Mouse (Mus musculus) ES-CJ7 (cell line): ENCODE measurements at regions not wholly inside any gene's neighbourhood (a gene's known extent, or its start where the extent isn't known, plus 50 kb on each side); places are given as distances from the start of the nearest gene placed in this dataset.

Experiments used
- DNase-seq: peaks from one replicate; pipeline ENCODE4 v3.0.0; 2011; ENCODE audit warnings: low read depth, low spot score

DNA sequence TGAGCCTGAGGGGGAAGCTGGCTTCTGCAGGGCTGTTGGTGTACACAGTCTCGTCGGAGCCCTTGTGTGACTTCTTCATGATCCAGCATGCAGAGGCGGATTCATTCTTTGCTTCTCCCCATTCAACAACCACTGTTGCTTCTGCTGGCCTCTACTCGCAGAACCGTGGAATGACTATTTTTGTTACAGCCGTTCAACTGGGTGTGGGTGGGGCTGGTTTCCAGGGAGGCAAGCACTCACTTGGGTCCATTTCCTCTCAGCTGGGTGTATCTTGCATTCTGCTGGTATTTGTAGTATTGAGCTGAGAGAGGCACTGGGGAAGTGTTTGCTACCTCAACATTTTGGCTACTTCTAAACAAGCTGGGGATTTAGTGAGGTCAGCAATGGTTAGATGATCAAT is 197.3 kb upstream of the Klhl29 start:
- no peak for DNase-seq

DNA sequence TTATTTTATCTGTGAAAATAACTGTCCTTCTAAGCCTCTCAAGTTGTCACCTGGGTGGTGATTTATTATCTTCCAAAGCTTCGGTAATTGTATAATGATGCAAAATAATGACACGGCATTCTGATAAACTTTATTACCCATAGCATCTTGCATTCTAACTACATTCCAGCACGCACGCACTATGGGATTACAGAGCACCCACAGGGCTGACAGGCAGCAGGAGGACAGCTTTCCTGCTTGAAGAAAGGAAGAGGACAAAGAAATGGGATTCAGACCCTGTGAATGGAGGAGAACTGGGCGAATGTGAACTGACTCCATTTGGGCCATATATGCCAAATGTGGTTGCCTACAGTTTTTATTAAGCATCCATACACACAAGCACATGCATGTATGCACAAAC is 193.5 kb upstream of the Klhl29 start:
- DNase-seq, result no peak

DNA sequence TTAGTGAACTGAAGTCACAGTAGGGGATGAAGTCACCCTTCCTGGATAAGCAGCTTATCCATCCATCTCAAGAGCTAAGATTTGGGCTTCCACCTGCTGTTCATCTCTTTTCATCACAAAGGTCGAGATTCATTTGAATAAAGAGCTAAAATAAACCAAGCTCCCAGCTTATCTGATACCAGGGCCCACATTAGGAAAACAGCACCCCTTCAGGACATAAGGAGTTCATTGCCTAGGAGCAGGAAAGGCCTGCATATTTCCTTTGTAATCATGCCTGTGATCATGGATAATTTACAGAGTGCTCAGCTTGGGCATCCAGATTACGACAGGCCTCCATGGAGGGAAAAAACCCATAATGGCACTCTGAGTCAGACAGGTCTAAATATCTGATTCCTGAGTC is 190.7 kb upstream of the Klhl29 start:
- no peak for DNase-seq

DNA sequence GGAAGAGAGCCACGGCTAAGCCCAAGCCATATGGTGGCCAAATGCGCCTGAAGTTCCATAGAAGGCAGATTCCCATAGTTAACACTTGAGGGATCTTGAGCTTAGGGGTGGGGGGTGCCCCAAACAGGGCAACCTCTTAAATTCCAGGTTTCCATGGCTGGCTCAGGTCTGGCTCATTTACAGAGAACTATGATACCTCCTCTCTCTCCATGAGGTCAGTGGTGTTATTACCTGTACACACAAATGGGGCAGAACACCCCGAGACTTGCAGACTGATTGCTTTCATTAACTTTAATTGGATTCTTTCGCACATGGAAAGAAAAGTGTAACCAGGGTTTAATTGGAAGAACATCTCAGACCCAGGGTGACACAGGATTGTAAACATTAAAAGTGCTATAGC is 177.1 kb upstream of the Klhl29 start:
- DNase-seq, result no peak

DNA sequence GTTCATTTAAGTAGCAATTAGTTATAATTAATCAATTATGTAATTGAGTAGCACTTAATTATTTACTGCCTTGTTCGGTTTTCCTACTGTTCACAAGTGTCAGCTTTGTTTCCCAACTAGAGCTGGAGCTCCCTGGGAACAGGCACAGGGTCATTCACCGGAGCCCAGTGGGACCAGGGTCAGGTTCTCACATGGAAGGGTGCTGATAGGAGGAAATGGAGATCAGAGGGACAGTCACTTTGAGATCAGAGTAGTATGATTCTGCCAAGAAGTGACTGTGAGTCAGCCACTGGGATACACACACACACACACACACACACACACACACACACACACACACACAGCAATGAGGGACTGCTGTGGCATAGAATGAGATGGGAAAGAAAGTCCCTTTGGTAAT is 176.4 kb upstream of the Klhl29 start:
- no peak for DNase-seq

DNA sequence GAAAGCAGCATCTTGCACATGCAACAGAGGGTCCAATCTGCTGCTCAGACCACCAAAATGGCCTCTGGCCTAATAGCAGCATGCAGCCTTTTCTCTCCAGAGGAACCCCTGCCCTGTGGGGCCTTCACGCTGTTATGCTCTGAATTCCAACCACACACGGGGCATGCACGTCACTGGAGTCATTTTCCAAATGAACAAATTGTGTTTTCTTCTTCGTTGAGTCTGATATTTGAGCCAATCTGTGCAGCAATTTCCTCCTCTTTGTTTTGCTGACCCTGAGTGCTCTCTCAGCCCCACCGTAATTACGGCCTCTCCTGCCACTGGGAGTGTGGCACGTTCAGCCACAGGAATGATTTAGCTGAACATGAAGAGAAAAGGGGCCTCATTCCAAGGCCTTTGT is 174.3 kb upstream of the Klhl29 start:
- no peak for DNase-seq

DNA sequence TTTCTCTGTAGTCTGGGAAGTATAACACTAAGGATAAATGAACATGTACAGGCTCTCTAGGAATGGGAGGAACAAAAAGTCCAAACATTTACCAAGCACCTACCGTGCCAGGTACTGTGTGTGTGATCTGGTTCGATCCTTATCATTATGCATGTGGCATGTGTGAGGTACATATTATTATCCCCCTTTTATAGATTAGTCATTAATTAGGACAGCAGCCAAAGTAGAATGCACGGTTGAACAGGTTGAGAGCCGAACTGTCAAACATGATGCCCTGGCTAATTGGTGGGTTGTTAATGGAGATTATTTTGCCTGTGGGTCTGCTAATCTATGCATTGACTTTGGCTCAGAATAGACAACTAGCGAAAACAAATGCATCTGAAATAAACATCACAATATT is 172.2 kb upstream of the Klhl29 start:
- no peak for DNase-seq

DNA sequence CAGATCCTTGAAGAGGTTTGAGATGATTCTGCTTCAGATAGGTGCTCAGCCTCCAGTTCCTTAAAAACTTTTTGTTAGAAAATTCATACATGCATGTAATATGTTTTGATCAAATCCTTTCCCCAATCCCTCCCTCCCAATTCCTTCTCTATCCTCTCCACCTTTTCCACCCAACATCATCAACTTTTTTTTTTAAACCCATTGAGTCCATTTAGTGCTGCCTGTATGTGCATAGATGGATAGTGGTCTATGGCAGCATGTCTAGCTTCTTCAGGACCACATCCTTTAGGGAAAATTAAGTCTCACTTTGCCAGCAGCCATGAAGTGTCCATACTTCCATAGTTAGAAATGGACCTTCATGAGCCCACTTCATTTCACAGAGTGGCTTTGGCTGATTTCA is 167.2 kb upstream of the Klhl29 start:
- no peak for DNase-seq

DNA sequence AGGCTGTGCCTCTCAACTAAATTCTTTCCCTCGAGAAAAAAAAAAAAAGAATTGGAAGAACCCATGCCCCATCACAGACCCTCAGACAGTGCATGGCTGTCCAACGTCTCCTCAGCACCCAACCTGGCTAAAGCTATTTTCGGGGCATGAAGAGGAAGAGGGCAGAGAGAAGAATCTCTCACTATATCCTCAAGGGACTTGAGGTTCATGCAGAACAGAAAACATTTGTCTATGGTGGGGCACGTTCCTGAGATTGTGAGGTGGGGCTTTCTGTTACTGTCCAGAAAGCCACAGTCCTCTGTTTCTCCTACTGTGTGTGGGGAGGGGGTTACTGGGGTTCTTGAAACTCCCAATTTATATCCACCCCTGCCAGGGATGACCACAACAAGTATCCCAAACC is 120.8 kb upstream of the Klhl29 start:
- no peak for DNase-seq

DNA sequence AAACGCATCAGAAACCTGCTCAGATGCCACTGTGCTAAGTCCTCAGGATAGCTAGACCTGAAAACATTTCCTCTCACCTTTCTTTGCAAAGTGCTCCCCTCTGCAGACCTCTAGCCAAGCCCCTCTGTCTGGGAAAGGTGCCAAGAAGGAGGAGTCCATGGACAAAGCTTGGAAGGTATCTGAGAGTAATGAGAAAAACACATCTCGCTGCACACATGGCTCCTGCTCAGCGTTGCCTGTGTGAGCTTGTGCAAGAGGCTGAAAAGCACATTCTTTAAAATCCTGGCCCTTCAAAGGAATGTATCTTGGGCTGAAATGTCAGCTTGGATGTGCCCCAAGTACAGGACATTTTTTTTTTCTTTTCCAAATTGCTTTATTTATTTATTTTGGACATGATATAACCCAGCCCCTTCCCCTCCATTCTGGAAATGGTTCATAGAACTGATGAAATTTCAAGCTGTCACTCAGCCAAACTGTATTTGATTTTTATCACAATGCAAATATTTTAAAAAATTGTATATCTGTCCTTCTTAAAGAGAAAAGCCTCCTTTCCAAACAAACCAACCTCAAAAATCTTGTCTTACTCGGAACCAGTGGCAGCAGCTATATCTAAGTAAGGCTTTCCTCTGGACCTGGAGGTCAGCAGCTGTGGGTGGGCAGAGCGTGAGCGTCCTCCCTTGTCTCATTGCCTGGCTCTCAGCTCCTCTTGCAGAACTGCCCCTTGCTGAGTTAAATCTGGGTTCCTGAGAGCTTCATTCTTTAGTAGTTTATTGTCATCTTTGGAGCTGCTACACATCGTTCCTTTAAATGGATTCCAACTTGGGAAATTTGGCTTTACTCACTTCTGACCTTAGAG is 119.4 kb upstream of the Klhl29 start:
- DNase-seq, result no peak

DNA sequence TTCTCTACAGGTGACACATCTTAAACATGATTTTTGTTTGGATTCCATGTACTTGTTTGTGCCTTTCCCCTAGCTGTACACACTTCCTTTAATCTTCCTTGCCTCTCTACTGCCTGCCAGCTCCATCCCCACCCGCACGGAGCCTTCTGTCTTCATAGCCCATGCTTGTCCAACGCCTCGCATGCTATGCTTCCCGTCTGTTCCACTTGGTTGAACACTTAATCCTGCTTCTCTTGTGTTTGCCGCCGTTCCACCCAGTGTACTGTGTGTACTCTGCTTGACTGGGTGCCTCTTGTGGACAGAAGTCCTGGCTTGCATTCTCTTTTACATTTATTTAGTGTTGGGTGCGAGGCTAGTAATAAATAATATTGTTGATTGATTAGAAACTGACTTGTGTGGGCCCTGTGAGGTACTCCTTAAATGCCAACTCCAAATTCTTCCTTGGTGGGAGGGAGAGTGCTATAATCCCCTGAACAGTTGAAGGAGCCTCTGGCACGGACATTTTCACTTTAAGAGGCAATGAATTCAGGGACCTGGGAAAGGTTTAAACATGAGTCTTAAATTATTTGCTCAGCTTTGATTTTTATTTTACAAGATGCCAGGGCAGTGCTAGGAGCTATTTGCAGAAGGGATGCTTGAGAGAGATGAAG is 88.9 kb upstream of the Klhl29 start:
- no peak for DNase-seq

DNA sequence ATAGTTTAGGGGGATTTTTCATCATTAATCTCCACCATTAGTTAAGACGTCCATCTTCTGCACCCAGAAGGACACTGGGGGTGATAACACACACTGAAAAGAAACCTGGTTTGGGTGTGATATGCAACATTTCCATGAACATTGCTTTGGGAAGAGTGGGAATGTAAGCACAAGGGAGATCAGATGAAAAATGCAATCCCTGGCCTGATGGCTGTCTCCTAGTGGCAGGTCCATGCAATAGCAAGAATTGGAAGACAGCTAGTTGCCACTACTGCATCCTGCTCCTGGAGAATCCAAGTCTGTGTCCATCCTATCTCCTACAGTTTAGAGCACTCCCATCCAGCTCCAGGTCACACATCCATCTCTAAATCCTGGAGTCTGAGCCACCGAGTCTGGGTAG is 77.7 kb upstream of the Klhl29 start:
- DNase-seq, result peak; percentile 11

DNA sequence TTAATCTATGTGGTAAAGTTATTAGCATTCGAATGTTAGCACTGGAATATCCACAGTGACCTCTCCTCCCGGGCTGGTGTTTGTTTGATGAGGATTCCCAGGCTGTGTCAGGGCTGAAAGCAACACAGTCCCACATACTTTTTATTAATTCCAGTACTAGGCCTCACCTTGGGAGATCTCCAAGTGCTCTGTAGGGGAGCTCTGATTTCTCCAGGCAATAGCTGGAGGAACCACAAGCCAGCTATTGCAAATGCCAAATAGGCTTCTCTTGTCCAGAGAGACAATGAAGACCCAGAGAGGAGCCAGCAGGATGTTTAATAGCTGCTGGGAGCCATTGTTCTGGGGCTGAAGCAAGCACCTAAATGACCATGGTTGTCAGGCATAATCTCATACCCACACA is 68.2 kb upstream of the Klhl29 start:
- no peak for DNase-seq

DNA sequence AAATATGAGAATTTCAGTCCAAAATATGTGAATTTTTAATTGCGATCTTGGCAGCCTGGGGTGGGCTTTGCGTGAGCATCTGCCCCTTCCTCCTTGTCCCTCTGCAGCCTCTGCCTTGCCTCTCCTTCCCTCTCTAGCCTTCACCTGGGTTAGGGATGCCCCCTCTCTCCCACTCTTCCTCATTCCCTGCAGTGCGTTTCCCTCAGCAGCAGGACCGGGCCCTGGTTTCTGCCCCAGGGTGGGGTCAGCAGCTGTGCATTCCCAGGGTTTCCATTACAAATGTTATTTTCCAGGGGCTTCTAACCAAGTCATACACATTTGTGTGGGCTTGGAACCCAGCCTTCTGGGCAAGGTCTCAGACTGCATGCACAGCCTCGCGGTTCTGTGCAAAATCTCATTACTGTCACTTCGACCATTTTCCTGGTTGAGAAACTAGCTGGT is 67.6 kb upstream of the Klhl29 start:
- no peak for DNase-seq

DNA sequence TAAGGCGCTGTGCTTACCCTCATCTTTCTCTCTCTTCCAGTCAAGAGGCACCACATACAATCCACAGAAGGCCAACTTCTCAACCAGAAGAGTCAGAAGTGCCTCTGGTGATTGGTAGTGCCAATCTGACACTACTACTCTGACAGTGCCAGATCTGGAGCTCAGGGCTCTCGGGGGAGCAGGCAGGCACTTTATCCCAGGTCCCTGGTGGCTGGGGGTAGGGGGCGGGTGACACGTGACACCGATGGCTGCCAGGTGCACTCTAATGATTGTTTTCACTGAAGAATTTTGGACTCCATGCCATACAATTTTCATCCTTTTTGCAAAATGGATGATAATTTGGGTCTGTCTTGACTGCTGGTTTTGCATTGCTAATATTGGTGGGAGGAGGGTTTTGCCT is 67.2 kb upstream of the Klhl29 start:
- DNase-seq, result no peak

DNA sequence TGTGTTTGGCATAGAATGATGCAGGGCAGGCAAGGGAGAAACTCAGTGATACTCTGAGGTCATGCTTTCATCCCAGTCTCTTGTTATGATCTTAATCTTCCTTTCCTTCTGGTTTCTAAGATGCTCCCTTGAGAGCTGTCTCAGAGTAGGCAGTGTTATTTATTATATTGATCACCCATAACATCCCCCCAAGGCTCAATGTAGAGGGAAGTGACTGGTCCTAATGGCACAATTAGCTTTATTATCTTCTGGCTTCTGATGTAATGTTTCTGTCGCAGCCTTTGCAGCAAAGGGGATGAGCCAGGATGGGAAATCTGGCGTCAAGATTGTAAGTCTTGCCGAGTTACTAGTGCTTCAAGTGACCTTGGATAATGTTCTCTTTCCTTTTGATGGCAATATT is 65.0 kb upstream of the Klhl29 start:
- DNase-seq, result no peak

DNA sequence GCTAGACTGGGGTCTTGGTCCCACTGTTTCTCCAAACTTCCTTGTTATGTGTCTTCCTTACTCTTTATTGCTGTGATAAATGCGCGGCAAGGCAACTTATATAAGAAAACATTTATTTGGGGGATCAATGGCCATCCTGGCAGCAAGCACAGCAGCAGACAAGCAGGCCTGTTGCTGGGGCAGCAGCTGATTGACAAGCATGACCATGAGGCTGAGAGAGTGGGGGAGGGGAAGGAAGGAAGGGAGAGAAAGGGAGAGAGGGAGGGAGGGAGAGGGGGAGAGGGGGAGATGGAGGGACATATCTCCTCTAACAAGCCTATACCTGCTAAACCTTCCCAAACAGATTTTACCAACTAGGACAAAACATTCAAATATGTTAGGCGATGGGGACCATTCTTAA is 60.4 kb upstream of the Klhl29 start:
- DNase-seq, result no peak

DNA sequence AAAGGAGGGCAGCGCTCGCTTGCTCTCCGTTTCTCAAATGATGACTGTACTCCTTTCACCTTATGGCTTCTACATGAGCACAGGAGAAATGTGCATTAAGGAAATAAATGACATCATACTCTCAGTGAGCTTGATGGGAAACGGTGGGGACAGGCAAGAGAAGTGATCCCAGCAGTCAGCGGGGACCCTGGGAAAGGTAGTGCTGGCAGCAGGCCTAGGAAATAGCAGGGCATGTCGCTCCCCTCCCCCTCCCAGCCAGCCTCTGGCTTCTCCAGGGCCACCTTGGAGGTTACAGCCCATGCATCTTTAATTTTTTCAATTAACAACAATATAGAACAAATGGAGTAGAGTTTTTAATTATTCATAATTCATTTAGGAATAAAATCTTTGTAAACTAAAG is 58.6 kb upstream of the Klhl29 start:
- DNase-seq, result no peak

DNA sequence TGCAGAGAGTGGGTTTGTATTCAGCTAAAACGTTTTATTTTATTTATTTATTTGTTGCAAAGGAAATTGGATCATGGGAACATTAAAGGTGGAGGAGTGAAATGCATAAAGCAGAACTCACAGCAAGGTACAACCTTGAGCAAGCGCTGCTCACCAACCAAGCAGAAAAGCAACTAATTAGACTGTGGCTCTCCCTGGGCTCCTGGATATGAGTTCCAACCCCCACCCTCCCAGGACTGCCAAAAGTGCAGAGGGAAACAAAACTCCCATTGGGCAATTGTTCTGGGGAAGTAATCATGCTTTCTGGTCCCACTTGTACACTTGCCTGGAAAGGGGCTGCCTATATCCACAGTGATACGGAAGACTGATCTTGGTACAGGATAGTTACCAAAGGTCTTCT is 57.2 kb upstream of the Klhl29 start:
- DNase-seq, result no peak

DNA sequence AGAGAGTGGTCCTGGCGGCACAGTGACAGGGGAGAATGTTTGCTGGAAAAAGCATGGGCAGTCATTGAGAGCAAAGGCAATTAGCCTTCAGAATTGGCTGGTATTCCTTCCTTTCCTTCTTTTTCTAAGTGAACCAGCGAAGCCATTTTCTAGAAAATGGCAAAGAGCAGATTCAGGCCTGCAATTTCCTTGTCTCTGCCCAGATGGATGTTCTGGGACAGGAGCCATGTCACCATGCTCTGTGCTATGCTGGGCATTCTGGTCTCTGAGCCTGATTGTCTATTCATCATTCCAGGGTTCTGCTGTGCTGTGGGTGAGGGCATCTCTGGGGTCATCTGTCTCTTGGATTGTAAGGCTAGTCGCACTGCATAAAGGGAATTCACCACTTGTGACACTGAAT is 53.3 kb upstream of the Klhl29 start:
- DNase-seq, result no peak
